Mouse (Mus musculus) natural killer cell, adult 2 months (primary cell): ENCODE measurements around the gene Dexi.

Experiments
- DNase-seq, 2 experiments: peaks; one replicate each; pipeline ENCODE4 v3.0.0; 2022; ENCODE audit warnings: low spot score in 2 of 2

Dexi gene

DNA sequence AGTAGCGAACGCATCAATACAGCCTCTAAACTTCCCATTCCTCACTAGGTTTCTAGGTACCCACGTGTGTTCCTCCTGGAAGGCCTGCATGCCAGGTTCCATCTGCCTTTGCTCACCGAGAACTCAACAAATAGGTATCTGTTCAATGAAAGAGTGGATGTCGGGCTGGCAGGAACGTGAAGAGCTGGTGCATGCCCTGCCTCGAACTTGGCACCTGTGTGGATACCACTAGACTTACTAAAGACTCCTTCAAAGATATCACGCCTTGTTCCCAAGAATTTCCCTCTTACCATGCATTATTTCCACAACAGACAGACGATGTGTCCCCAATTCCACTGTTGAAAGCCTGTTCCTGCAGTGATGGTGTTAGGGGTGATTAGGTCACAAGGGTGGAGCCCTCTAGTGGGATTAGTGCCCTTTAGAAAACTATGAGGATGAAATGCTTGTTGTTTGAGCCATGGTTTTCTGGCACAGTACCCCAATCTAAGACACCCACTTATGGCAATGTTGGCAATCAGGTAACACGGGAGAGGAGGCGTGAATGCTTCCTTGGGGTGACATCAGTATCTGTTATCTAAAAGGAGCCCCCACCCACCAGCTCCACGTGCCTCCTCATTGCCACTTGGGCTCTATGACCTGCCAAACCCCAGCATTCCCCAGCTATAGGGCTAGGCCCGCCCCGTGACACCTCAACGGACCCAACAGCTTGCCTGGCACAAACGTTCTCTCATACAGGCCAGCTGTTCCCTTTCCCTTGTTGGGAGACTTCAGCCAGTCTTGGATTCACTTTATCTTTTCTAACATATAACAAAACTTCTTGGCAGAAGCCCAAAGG is 1.9 kb downstream of the Dexi start:
- DNase-seq, result no peak

- DNase-seq, result no peak
Observed at GRCm38 (mm10) chr16:10536961-10537360, 5.9 kb downstream of the Dexi start.

GRCm38 (mm10) chr16:10536323-10536722 is 6.5 kb downstream of the Dexi start:
- peak in 1 of 2 experiments; percentile 28 for DNase-seq

DNA sequence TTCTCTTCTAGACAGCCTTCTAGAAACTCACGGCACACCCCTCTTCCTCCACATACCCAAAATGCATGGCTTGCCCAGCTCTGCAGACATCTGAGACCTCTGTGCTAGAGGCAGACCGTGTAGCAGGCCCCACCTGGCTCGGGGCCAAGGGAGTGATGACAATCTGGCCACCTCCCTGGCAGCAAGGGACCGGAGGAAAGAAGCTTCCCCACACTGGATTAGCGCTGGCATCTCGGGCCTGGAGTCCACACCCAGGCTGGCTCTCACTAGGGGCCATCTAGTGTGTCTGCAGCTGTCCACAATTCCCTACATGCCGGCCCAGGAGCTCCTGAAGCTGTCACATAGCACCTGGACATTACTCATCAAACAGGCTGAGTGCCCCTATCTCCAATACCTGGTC is 8.3 kb downstream of the Dexi start:
- no peak for DNase-seq

GRCm38 (mm10) chr16:10533781-10534180 is 9.1 kb downstream of the Dexi start:
- no peak for DNase-seq

DNA sequence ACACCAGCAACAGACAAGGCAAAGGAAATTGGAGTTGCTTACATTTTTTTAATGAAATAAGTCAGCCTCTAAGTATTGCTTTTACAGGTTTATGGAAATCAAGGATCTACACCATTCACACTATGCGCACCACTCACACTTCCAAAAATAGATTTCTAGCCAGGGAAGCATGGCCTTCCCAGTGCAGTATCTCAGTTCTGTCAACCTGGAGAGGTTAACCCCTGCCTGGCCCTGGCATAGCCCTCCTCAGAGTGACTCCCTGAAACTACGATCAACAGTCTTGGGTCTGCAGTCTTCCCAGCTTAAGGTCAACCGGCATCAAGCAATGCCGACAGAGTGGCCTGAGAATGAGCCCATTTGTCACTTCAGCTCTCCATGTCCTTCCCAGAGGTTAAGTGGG is 12.7 kb downstream of the Dexi start:
- no peak for DNase-seq

DNA sequence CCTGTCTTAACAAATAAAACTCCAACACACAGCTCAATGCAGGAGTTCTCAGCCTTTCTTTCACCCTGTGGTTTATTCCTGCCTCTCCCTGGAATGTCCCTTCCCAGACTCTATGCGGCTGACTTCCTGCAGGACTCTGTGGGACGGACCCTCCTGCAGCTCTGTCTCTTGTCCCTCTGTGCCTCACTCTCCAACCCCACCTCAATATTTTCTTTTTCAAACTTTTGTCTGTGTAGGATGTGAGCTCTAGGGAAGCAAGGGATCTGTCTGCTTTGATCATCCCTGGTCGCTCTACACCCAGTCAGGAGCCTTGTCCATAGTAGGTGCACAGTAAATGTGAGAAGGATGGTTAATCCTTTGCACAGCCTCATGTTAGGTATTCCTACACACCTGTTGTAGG is 14.5 kb downstream of the Dexi start:
- DNase-seq, result no peak

GRCm38 (mm10) chr16:10527046-10527644 is 15.7 kb downstream of the Dexi start:
- DNase-seq, result no peak

GRCm38 (mm10) chr16:10525610-10525980 is 17.3 kb downstream of the Dexi start:
- DNase-seq, result no peak

DNA sequence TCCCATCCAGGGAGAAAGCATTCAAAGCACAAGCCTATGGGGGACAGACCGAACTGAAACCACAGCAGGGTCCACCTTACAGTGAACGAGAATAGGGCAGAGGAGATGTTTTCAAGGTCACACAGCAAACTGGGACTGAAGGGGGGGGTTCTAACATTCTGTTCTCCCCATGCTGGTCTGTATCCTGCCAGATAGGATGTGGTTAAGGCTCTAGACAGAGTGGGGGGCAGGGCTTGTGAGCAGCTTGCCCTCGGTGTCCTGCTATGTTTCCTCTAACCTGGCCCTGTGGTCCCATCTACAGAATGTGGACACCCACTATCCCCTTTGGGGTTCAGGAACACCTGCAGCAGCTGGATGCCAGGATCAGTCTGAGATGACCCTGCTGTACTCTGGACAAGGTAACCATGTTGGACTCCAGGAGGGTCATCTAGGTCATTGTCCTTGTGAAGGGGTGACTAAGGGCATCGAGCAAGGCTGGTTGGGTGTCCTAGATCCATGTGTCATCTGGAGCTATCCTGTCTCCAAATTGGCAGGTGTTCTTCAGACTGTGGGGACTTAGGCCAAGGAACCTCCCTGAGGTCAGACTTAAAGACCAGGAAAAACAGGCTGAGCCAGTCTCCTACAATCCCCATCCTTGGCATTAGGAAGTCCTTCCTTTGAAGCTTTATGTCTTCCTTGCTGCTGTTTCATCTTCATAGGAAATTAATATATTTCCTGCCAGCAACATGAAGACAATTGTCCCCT is 17.8 kb downstream of the Dexi start:
- peak in 1 of 2 experiments; percentile 26 for DNase-seq

GRCm38 (mm10) chr16:10523650-10524049 is 19.2 kb downstream of the Dexi start:
- DNase-seq, result no peak

GRCm38 (mm10) chr16:10522811-10523210 is 20.0 kb downstream of the Dexi start:
- peak; percentile 38 to 84 for DNase-seq

GRCm38 (mm10) chr16:10520908-10521614 is 21.8 kb downstream of the Dexi start:
- DNase-seq, result peak; percentile 27 to 70

GRCm38 (mm10) chr16:10518030-10518429 is 24.8 kb downstream of the Dexi start:
- no peak for DNase-seq

GRCm38 (mm10) chr16:10515953-10516572 is 26.8 kb downstream of the Dexi start:
- DNase-seq, result peak in 1 of 2 experiments; percentile 79

DNA sequence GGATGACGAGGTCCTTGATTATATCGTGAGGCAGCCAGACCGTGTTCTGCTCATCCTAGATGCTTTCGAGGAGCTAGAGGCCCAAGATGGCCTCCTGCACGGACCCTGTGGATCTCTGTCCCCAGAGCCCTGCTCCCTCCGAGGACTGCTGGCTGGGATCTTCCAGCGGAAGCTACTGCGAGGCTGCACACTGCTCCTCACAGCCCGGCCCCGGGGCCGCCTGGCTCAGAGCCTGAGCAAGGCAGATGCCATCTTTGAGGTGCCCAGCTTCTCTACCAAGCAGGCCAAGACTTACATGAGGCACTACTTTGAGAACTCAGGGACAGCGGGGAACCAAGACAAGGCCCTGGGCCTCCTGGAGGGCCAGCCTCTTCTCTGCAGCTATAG is 31.7 kb downstream of the Dexi start:
- DNase-seq, result no peak

GRCm38 (mm10) chr16:10510477-10511133 is 32.2 kb downstream of the Dexi start:
- DNase-seq, result no peak

GRCm38 (mm10) chr16:10508691-10509090 is 34.2 kb downstream of the Dexi start:
- peak in 1 of 2 experiments; percentile 51 for DNase-seq

GRCm38 (mm10) chr16:10507445-10507844 is 35.4 kb downstream of the Dexi start:
- DNase-seq, result no peak

GRCm38 (mm10) chr16:10503058-10503457 is 39.8 kb downstream of the Dexi start:
- DNase-seq, result no peak

GRCm38 (mm10) chr16:10501865-10502264 is 41.0 kb downstream of the Dexi start:
- no peak for DNase-seq
